Mouse (Mus musculus) limb, embryonic 14.5 days (tissue): ENCODE measurements at regions not wholly inside any gene's neighbourhood (a gene's known extent, or its start where the extent isn't known, plus 50 kb on each side); places are given as distances from the start of the nearest gene placed in this dataset.

Experiments used
- ATAC-seq: fragments of 200-750 bp; cut with Nextera tagmentation; 2 replicates; pipeline ENCODE4 v1.8.0; 2017; ENCODE audit warnings: low read depth, moderate number of reproducible peaks, moderate TSS enrichment; ENCODE audit not compliant: low FRiP score
- DNase-seq: peaks from one replicate; pipeline ENCODE4 v3.0.0-alpha.2; 2015; ENCODE audit warnings: low spot score
- H3K27ac ChIP-seq: fragments of 300-500 bp; sonication (generic); replicated peaks from 2 replicates; pipeline ENCODE4 v1.5.1; 2014; ENCODE audit warnings: low read depth, mild to moderate bottlenecking, low read length, moderate library complexity, mixed read lengths
- H3K27me3 ChIP-seq: fragments of 300-500 bp; sonication (generic); 2 replicates; pipeline ENCODE4 v1.6.1; 2014; ENCODE audit warnings: low read length, mixed read lengths; ENCODE audit not compliant: control insufficient read depth, insufficient read depth
- H3K36me3 ChIP-seq: fragments of 300-500 bp; sonication (generic); 2 replicates; pipeline ENCODE4 v1.6.1; 2014; ENCODE audit warnings: mild to moderate bottlenecking, low read length, moderate library complexity, mixed read lengths; ENCODE audit not compliant: control insufficient read depth, insufficient read depth
- H3K4me1 ChIP-seq: fragments of 300-500 bp; sonication (generic); 2 replicates; pipeline ENCODE4 v1.6.1; 2014; ENCODE audit warnings: antibody characterized with exemption, low read length, mixed read lengths; ENCODE audit not compliant: control insufficient read depth, insufficient read depth
- H3K4me2 ChIP-seq: fragments of 300-500 bp; sonication (generic); replicated peaks from 2 replicates; pipeline ENCODE4 v1.6.1; 2014; ENCODE audit warnings: low read depth, mild to moderate bottlenecking, low read length, moderate library complexity; ENCODE audit not compliant: severe bottlenecking
- H3K4me3 ChIP-seq: fragments of 300-500 bp; sonication (generic); replicated peaks from 2 replicates; pipeline ENCODE4 v1.5.1; 2014; ENCODE audit warnings: low read length
- H3K9ac ChIP-seq: fragments of 300-500 bp; sonication (generic); 2 replicates; pipeline ENCODE4 v1.6.1; 2014; ENCODE audit warnings: mild to moderate bottlenecking, low read depth, low read length, moderate library complexity; ENCODE audit not compliant: severe bottlenecking
- H3K9me3 ChIP-seq: fragments of 300-500 bp; sonication (generic); 2 replicates; pipeline ENCODE4 v1.6.1; 2016; ENCODE audit warnings: low read length; ENCODE audit not compliant: control insufficient read depth
- POLR2A ChIP-seq: fragments of 200-500 bp; IDR thresholded peaks from 2 replicates; pipeline ENCODE4 v1.8.0; 2012; ENCODE audit warnings: inconsistent platforms, mild to moderate bottlenecking, moderate library complexity, borderline replicate concordance; ENCODE audit not compliant: insufficient read depth, insufficient read length; ENCODE audit errors: extremely low read depth
- WGBS: fragments of 180-500 bp; shearing (Covaris S2); extraction: QIAGEN DNeasy Blood & Tissue Kit; methylation state at CpG from one replicate; pipeline ENCODE4 v1.1.7; 2014; 5-methylcytosine and 5-hydroxymethylcytosine counted together

- Histone ChIP-seq H3K27me3 (no peaks in the 10 kb centered on the region), H3K9ac (no peak overlapping the region), H3K9me3 (no peaks in the 10 kb centered on the region), H3K4me2 (no peak overlapping the region), H3K4me3 (no peak overlapping the region), H3K4me1 (no peaks in the 10 kb centered on the region), H3K36me3 (no peaks in the 10 kb centered on the region), H3K27ac (no peak overlapping the region)
- no peak for TF ChIP-seq POLR2A
- DNase-seq (no peak), ATAC-seq (no peak)
- 62% methylated on average over 8 of the region's 8 CpGs for WGBS
Observed at GRCm38 (mm10) chr13:84760978-84761377, 428.2 kb upstream of the Ccnh start.

GRCm38 (mm10) chr13:84761821-84762220, 427.4 kb upstream of the Ccnh start:
- Histone ChIP-seq H3K4me2 (no peak overlapping the region), H3K4me3 (no peak overlapping the region), H3K36me3 (no peaks in the 10 kb centered on the region), H3K4me1 (no peaks in the 10 kb centered on the region), H3K9me3 (no peaks in the 10 kb centered on the region), H3K9ac (no peak overlapping the region), H3K27ac (no peak overlapping the region), H3K27me3 (no peaks in the 10 kb centered on the region)
- DNase-seq, result no peak
- 53% methylated on average over 4 of the region's 4 CpGs for WGBS
- no peak for ATAC-seq
- TF ChIP-seq POLR2A, result no peak

- H3K27me3 ChIP-seq, result no peaks in the 10 kb centered on the region
- H3K27ac ChIP-seq, result no peak overlapping the region
- no peaks in the 10 kb centered on the region for H3K4me1 ChIP-seq
- H3K4me3 ChIP-seq, result no peak overlapping the region
- no peak for TF ChIP-seq POLR2A
- WGBS, result 85% methylated on average over 1 of the region's 1 CpGs
- ATAC-seq, result no peak
- no peaks in the 10 kb centered on the region for H3K36me3 ChIP-seq
- no peak overlapping the region for H3K4me2 ChIP-seq
- no peaks in the 10 kb centered on the region for H3K9me3 ChIP-seq
- no peak overlapping the region for H3K9ac ChIP-seq
- DNase-seq, result no peak
Observed at GRCm38 (mm10) chr13:84763916-84764315, 425.3 kb upstream of the Ccnh start.

- DNase-seq (no peak), ATAC-seq (no peak)
- Histone ChIP-seq H3K9me3 (no peaks in the 10 kb centered on the region), H3K36me3 (no peaks in the 10 kb centered on the region), H3K27ac (no peak overlapping the region), H3K4me2 (no peak overlapping the region), H3K4me3 (no peak overlapping the region), H3K4me1 (no peaks in the 10 kb centered on the region), H3K27me3 (no peaks in the 10 kb centered on the region), H3K9ac (no peak overlapping the region)
- WGBS, result 44% methylated on average over 2 of the region's 2 CpGs
- TF ChIP-seq POLR2A, result no peak
Observed at GRCm38 (mm10) chr13:84771956-84772355, 417.3 kb upstream of the Ccnh start.

GRCm38 (mm10) chr13:84783017-84783937, 405.9 kb upstream of the Ccnh start:
- H3K4me3 ChIP-seq, result no peak overlapping the region
- no peaks in the 10 kb centered on the region for H3K9me3 ChIP-seq
- ATAC-seq, result no peak
- 31% methylated on average over 4 of the region's 4 CpGs for WGBS
- no peak for TF ChIP-seq POLR2A
- no peak overlapping the region for H3K4me2 ChIP-seq
- H3K27ac ChIP-seq, result no peak overlapping the region
- H3K36me3 ChIP-seq, result no peaks in the 10 kb centered on the region
- H3K27me3 ChIP-seq, result no peaks in the 10 kb centered on the region
- H3K9ac ChIP-seq, result no peak overlapping the region
- H3K4me1 ChIP-seq, result no peaks in the 10 kb centered on the region
- DNase-seq, result no peak
